Mouse (Mus musculus) megakaryocyte, embryonic 14.5 days (primary cell): ENCODE measurements around the gene Pigb.

Source experiments
- FLI1 ChIP-seq: IDR thresholded peaks from 2 replicates; pipeline ENCODE4 v1.6.1; 2012; ENCODE audit warnings: low read length, inconsistent platforms, mixed read lengths
- GATA1 ChIP-seq: IDR thresholded peaks from 3 replicates; pipeline ENCODE4 v1.6.1; 2012; ENCODE audit warnings: mixed read lengths, low read length, inconsistent platforms, borderline replicate concordance

- no peak for TF ChIP-seq GATA1
- TF ChIP-seq FLI1, result peak; percentile 53; the same call in 1 of the 2 replicates
These were observed 54.6 kb downstream of the Pigb start, which contains the start of the genes Ccpg1os and Ccpg1 for GRCm38 (mm10) chr9:72985250-72986220.
